Mouse (Mus musculus): ENCODE data around the gene Cavin1.
A peak's percentile ranks its signal among the peaks of the same experiment; 100 is the strongest.

The Cavin1 gene

DNA sequence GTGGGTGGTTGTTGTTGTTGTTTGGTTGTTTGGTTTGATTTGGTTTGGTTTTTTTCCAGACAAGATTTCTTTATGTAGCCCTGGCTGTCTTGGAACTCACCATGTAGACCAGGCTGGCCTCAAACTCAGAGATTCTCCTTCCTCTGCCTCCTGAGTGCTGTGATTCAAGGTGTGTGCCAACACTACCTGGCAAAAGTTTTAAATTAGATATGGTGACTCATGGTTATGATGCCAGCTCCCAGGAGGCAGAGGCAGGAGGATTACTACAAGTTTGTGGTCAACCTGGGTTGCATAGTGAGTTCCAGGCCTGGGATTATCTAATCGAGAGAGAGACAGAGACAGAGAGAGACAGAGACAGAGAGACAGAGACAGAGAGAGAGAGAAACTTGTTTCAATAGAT, 9.8 kb upstream of the Cavin1 start:
- no peak for DNase-seq

DNA sequence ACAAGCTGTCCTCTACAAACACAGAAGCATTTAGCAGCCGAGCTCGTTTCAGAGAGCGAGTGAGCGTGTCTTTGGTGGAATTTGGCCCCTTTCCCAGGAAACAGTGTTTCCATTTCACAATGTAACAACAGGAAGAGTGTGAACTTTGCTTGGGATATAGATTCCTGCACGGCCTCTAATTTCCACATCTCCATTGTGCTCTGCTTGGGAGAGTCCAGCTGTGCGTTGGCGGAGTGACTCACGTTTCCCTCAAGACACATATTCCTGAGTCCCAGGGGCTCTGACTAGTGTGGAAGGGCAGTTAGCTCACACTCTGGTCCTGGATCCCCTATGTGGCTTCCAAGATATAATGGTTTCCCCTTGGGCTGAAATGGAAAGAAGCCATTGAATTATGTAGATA, 9.2 kb upstream of the Cavin1 start:
- DNase-seq, result no peak

DNA sequence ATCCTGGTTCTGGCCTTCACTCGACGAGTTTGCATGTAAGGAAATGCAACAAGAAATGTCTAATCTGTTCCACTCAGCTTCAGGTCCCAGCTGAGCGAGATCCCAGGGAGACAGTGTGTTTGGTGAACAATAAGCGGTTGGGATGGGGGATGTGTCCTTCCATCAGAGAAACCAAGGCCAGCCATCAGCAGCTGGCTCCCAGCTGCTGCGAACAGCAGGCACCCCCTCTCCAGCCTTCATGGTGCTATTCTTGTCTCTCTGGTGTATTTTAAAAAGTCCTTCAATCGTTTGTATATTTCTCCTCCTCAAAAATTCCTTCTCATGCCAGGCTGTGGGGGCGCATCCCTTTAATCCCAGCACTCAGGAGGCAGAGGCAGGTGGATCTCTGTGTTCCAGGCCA, 4.6 kb upstream of the Cavin1 start:
- no peak for DNase-seq

DNA sequence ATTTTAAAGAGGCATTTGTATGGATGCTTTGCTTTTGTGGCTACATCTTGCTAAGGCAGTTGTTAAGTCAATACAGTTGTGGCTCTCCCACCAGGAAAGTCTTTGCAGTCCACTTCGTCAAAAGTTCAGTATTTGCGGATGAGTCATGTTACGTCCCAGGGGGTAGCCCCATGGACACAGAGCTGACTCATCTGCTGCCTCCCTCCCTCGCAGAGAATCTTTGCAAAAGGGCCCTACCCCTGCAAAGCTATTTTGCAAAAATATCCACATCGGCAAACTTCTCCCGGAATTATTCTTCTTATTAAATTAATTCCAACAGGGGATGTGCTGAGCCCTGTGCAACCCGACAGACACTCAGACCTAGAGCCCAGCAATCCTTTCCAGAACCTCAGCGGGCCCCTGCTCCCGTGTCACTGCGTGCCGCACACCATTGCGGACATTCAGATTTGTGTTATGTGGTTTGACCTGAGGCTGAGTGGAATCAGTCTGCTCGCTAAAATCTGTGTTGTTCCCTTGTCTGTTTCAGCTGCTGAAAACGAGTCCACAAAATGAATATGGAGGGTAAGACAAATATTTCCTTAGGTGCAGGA, 3.8 kb upstream of the Cavin1 start:
- no peak for DNase-seq

DNA sequence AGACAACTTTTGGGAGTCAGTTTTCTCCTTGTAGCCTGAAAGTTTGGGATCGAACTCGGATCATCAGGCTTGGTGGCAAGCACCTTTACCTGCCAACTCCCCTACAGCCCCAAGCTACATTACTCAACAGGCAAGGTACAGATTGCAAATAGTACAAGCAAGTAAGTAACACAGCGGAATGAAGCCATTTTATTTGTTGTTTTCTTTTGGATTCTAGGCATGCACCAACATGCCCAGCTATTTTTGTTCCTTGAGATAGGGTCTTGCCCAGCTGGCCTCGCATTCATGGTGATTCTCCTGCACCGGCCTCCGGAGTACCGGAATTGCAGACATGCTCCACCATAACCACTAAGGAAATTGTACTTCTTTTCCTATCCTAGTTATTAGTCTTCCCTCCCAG, 2.6 kb upstream of the Cavin1 start:
- no peak for DNase-seq

DNA sequence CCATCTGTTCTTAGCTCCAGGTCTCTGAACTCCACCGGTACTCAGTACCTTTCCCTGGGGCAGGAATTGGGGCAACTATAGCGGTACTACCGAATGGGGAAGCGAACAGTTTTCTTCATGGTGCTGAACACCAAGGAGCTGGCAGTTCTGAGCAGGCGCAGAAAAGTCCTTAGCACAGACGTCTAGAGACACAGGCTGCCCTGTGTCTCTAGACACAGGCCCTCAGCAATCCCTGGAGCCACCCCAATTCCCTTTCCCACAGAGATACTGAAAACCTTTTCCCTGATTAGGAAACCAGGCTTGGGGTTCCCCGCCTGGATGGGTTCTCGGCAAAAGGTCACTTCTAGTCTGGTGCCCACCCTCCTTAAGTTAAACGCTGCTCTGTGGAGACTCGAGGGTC, 768 bp upstream of the Cavin1 start:
- DNase-seq, result no peak

DNA sequence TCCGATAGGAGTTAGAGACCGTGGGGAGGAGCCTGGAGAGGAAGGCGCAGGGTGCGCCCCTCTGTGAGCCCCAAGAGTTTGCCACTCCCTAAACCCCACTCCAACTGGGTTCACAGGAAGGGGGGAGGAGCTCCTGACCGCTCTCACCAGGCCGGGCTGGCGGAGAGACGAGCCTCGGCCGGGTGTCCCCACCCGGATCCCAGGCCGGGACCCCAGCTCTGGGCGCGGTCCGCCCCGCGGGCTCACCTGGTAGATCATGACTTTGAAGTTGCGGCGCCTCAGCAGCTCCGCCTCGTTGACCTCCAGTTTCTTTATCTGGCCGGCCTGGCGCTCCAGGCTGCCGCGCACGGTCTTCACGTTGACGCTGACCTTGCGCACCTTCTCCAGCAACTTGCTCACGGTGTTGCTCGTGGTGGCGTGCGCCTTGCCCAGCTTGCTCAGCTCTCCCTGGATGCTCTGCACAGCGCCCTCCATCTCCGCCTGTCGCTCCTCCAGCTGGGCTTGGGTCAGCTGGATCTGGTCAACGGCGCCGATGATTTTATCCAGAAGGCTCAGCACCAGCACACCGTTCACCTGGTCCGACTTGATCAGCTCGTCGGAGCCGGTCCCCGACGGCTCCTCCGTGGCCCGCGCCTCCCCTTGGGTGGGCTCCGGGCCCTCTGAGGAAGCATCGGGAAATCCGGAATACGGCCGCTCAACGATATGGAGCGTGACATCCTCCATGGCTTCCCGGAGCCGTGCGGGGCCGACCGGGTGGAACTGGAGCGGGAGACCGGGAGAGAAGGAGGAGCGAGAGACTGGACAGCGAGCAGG, 737 bp downstream of the Cavin1 start:
- DNase-seq, result no peak

DNA sequence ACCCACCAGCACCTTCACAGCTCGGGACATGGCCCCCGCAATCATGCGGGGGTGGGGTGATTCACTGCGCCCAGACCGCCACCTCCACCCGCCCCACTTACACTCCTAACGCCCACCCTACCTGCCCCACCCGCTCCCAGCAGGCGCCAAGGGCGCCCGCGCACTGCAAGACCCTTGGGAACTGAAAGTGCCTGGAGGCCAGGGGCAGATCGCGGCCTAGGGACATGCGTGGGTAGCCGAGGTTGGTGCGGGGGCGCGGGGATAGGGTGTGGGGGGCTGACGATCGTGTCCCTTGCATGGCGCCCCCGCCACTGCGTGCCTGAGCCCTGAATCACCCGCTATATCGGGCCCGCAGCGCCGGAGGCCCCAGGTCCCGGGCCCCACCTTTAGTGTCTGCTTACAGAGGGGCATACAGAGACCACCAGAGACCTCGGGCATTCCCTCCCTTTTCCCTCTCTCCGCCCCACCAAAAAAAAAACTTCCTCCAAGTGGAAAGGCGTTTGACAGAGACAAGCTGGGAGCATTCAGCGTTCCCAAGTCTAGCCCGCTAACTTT, 1.4 kb downstream of the Cavin1 start:
- DNase-seq, result no peak

DNA sequence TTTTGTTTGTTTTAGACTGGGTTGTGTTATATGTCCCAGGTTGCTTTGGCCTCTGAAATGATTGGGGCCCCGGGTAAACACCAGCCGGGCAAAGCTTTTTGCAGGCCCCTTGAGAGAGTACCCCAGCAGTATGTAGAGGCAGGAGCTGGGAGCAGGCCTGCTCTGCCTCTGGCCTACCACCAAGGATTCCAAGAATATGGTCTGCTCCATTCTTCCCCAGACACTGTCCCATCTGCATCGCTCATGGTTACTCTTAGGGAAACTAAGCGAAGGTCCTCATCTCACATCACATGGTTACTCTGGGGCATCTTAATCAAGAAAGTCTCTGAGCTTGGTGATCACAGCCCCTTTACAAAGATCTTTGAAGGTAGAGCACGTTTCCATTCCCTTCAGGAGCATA, 2.2 kb downstream of the Cavin1 start:
- no peak for DNase-seq

DNA sequence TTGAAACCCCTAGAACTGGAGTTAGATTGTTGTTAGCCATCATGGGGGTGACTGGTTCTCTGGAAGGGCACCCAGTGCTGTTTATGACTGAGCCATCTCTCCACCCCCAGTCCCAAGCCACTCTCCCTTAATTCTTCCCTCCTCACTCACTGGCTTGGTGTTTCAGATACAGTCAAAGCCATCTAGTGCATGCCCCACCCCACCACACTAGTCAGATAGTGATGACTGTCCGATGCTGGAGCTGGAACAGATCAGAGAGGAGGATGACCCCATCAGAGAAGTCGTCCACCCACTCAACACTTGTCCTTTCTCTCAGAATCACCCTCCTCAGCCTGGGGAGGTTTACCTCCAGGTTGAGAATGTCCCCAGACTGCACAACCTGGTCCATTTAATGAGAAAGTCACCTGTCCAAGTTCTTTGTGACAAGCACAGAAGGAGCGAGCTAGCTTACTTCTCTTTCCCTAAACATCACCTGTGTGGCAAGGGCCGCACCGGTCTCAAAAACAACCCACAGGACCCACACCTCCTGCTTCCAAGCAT, 2.7 kb downstream of the Cavin1 start:
- no peak for DNase-seq

DNA sequence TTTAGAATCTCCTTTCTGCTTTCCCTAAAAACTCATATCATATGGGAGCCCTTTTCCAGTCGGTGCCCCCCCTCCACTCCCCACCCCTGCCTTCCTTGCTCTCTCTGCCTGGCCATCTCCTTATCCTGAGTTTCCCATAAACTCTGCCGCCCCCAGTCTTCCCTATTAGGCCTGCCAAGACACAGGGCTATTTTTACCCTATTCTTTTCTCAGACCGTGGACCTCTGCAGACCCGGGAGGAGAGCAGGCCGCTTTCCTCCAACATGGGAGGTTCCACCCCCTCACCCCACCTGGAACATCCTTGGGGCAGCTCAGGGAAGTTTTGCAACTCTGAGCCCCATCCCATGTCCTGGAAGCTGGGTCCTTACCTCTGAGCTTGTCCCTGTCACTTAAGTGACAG, 3.3 kb downstream of the Cavin1 start:
- no peak for DNase-seq

DNA sequence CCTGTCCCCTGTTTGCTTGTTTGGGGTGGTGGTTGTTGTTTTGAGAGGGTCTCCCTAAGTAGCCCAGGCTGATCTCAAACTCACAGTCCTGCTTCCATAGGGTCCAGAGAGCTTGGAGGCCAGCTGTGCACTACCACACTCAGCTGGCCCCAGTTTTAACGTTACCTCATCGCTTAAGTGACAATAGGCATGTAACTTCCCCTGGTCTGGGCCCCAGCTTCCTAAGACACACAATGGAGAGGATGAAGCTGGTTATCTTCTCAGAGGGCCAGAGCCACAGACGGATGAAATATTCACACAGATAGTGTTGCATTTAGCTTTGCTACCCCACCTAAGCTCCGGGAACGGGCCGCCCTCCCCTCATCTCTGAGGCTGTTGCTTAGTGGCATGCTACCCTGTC, 4.9 kb downstream of the Cavin1 start:
- DNase-seq, result no peak

DNA sequence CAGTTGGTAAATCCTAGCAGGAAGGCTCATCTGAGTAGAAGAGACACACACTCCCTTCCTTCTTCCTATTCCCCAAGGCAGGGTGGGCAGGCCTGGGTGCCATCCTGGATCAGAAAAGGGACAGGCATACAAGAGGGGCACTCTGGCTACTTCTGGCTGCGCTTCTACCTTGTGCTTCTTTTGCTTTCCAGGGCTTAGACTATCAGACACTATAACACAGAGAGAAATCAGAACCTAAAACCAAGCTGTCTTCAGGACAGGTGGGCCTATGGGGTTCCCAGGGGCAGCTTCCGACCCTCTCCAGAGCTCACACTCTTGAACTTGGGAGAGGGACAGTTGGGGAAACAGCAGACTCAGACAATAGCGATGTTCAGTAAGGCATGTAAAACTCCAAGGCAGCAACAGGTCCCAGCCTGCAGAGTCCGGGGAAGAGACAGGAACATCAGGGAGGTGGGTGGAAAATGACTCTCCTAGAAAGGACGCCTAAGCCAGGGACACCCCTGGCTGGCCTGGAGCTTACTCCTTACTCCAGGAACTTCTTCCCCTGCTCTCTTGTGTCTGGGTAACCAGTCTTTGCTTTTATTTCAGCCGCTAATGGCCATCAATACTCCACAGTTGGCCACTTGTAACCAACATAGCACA, 5.7 kb downstream of the Cavin1 start:
- DNase-seq, result no peak

DNA sequence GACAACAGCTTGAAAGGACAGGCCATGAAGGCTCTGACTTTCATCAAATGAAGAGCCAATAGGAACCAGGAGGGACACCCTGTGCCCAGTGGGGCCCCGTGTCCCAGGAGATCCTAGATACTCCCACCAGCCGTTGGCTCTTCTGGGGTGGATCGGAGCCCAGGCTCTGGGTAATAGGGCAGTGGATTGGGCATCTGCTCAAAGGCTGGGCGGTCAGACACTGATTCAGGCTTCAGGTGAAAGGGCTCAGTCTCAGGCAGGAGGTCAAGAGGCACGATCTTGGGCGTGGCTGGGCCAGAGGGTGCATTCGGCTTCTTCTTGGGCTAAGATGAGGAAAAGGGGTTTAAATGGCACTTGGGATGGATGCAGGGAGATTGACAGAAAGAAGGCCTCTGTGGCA, 6.5 kb downstream of the Cavin1 start:
- DNase-seq, result no peak

DNA sequence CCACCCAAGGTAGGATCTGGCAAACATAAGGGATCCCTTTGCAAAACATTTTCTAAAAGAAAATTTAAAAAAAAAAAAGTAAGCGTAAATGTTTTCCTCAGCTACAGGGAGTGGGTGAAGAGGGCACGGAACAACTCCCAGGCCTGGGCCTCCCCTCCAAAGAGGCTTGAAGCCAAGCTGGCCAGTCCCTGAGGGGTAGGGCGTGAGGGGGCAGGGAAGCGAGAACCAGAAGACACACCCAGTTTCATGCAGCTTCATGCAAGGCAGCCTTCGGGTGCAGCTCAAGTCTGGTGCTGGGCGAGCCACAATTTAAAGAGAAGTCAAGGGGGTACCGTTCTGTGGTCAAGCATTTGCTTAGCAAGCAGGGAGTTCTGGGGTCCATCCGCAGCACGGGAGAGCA, 7.0 kb downstream of the Cavin1 start:
- DNase-seq, result no peak

DNA sequence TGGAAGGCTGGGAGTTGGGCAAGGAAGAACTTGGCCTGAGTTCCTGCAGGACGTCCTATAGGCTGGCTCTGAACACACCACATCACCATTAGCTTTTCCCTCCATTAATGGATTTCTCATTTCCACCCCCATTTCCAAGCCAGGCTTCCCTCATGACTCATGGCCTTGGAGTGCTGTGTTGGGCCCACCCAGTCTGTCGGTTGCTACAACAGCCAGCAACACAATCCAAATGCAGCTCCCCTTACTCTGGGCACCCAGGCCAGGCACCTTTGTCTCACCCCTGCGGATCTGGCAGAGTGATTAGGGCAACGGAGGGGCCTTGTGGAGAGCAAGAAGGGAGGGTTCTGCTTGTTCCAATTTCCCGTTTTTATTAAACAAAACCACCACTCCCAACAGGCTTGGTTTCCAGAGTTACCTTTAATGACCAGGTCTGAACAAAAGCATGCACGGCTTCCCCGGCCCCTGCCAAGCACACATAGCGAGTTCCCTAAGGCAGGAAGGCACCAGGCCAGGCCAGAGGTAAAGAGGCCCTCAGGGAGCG, 8.2 kb downstream of the Cavin1 start:
- no peak for DNase-seq

DNA sequence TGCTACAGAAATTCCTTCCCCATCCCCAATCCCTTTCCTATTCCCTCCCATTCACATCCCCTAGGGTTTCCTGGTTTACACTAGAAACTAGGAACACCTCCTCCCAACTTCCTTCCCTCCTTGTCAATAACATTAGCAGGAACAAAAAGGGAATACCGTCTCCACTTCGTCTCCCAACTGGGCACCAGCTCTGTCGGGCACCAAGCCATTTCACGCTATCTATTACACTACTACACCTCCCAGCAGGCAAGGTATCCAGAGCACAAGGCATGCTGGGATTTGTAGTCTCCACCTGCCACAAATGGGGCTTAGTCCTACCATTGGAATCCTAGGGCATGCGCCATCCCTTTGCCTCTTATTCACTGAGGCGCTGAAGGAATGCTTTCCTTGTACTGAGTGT, 10.1 kb downstream of the Cavin1 start:
- peak; percentile 49 for DNase-seq

DNA sequence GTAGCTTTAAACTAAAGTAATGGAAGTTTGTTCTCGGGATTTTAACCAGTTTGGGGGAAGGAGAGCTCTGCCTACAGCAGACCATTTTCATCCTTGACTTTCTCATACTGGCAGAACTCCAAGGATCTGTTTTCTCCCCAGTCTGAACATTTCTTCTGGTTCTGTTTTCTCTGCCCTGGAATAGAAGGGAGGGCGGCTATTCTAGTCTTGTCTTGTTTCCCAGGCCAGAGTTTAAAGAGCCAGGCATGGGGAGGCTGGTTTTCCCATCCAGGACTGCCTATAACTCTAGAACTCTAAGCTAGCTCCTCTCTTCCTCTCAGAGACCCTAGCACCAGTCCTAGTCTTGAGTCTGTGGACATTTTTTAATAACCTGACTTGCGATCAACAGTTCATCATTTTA, 10.9 kb downstream of the Cavin1 start:
- no peak for DNase-seq

DNA sequence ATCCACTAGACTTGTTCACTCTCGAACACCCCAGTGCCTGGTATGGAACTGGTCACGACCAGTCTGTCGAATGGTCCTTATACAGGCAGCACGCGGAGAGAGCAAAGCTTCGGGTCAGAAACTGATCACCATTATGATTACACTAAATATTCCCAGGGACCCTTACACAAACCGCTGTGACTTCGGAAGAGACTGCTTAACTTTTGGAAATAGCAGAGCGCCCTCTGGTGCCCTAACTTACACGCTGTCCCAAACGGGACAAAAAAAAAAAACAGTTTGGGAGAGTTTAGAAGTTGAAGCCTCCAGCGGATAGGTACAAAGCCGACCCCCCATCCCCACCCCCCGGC, 11.2 kb downstream of the Cavin1 start:
- DNase-seq, result peak; percentile 82

DNA sequence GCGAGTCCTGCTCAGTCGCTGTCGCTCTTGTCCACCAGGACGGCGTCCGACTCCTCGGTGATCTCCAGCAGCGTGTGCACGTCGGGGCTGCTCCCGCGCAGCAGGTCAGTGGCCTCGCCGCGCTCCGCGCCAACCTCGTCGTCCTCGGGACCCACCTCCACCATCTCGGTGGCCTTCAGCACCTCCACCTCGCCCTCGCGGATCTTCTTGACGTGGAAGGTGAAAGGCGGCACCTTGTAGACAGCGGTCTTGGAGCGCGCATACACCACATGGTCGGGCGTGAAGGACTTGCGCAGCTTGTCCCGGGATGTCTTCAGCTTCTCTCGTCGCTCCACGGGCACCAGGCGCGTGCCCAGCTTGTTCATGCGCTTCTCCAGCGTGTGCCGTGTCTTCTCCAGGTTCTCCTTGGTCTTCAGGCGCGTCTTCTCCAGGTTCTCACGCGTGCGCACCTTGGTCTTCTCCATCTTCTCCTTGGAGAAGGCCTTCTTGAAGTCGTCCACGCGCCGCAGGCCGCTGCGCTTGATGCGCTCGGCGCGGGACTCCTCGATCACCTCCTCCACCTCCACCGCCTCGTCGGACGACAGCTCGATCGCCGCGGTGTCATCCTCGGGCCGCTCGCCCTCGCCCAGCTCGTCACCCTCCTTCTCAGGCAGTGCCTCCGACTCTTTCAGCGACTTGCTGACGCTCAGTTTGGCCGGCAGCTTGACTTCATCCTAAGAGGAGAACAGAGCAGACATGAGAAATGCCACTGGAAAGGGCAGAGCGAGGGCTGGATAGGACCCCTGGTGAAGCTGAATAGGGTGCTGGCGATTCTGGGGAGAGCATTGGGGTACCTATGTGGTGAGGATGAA, 11.8 kb downstream of the Cavin1 start:
- DNase-seq, result no peak

DNA sequence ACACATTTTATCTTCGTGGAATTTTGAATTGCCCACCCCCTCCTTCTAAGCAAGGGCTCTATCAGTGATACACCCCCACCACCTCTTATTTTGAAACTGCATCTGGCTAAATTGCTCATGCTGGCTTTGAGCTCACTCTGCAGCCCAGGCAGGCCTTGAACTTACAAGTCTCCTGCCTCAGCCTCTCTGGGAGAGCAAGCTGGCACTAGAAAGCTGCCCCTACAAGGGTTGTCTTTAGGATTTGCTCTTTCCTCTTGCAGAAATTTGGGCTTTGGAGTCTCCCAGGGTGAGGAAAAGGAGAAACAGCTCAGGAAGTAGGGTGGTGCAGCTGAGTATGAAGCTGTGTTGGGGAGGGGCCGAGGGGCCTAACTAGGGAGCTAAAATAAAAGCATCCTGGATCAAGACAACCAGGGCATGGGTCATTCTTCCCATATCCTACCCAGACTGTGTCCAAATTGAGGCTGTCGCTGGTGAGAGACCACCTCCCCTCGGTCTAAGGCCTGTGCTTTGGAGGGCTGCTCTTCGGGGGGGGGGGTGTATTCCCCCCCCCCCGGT, 12.7 kb downstream of the Cavin1 start:
- no peak for DNase-seq

DNA sequence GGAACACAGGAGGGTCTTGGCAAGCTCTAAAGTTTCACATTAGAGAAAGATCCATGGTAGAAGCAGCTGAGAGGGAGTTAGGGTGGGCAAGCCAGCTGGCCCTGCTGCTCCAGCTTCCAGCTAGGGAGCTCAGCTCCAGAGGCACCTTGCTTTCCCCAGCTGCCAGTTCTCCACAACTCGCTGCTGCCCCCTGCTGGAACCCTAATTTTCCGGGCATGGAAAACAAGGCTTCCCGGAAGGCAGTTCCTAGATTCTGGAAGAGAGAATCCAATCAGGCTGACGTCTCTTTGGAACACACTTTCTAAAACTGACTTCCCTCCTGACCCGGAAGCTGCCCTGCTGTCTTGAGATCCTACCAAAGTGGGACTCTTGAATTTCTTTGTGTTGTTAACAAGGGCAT, 13.4 kb downstream of the Cavin1 start:
- peak; percentile 99 for DNase-seq

All from right cerebral cortex, postnatal 4 days (tissue).